Mouse (Mus musculus) spleen, adult 2 months (tissue): Measurements from ENCODE around the gene Ffar4. TPM values are rescaled to one million over a fixed set of nuclear protein-coding genes. Genes with fewer than 3 reads are reported as not detected.

Source experiments
- DNase-seq, 2 experiments: peaks; one replicate each; pipeline versions ENCODE4 v3.0.0 to v3.0.0-alpha.2; 2012 to 2021; ENCODE audit warnings: low spot score in 2 of 2, low read depth in 1 of 2
- H3K27ac ChIP-seq: fragments of 200-500 bp; 2 replicates; pipeline ENCODE4 v1.5.1; 2012; ENCODE audit warnings: low read length, inconsistent platforms; ENCODE audit not compliant: insufficient read depth
- H3K27me3 ChIP-seq: fragments of 200-500 bp; 2 replicates; pipeline ENCODE4 v1.6.1; 2012; ENCODE audit warnings: mild to moderate bottlenecking, moderate library complexity, low read length, inconsistent platforms; ENCODE audit not compliant: control insufficient read depth, insufficient read depth
- H3K36me3 ChIP-seq: fragments of 200-500 bp; 2 replicates; pipeline ENCODE4 v1.6.1; 2012; ENCODE audit warnings: mild to moderate bottlenecking, low read length, inconsistent platforms; ENCODE audit not compliant: control insufficient read depth, insufficient read depth
- H3K4me1 ChIP-seq: fragments of 200-500 bp; 2 replicates; pipeline ENCODE4 v1.6.1; 2011; ENCODE audit warnings: inconsistent platforms; ENCODE audit not compliant: control insufficient read depth, insufficient read depth, insufficient read length
- H3K4me3 ChIP-seq: fragments of 200-500 bp; 2 replicates; pipeline ENCODE4 v1.5.1; 2011; ENCODE audit warnings: mild to moderate bottlenecking, inconsistent platforms; ENCODE audit not compliant: insufficient read depth, insufficient read length; ENCODE audit errors: extremely low read depth
- CTCF ChIP-seq: fragments of 200-500 bp; IDR thresholded peaks from 2 replicates; pipeline ENCODE4 v1.5.1; 2011; ENCODE audit warnings: mild to moderate bottlenecking, inconsistent platforms; ENCODE audit not compliant: insufficient read depth, insufficient read length, insufficient replicate concordance; ENCODE audit errors: extremely low read depth
- POLR2A ChIP-seq: fragments of 200-500 bp; IDR thresholded peaks from 2 replicates; pipeline ENCODE4 v1.6.1; 2011; ENCODE audit warnings: low read depth, low read length, inconsistent platforms
- WGBS: fragments of 180-500 bp; shearing (Covaris S2); methylation state at CpG from one replicate; pipeline ENCODE4 v1.1.7; 2018; 5-methylcytosine and 5-hydroxymethylcytosine counted together
- polyA plus RNA-seq: library from polyadenylated mRNA; depleted of rRNA; stranded (reverse); fragments of >200 nt; gene quantifications from 2 replicates; pipeline ENCODE4 v1.2.3, GENCODE M21; 2012; rRNA removed

The Ffar4 gene
- polyA plus RNA-seq, 1 experiment: 2.9 TPM

GRCm38 (mm10) chr19:38143540-38144271, 46.8 kb downstream of the Ffar4 start:
- Histone ChIP-seq H3K27ac (peak overlapping the region; percentile 64; the same call in 1 of the 2 replicates), H3K27me3 (no peaks in the 10 kb centered on the region), H3K36me3 (no peaks in the 10 kb centered on the region), H3K4me1 (peaks cover 6% of the 10 kb centered on the region; the same call in 1 of the 2 replicates), H3K4me3 (no peak overlapping the region)
- DNase-seq: peak in 1 of 2 experiments; percentile 22
- TF ChIP-seq POLR2A (no peak), CTCF (no peak)
- 15% methylated on average over 4 of the region's 4 CpGs for WGBS

GRCm38 (mm10) chr19:38156243-38156642, 59.4 kb downstream of the Ffar4 start:
- WGBS: 88% methylated on average over 1 of the region's 1 CpGs
- Histone ChIP-seq H3K27me3 (no peaks in the 10 kb centered on the region), H3K4me1 (no peaks in the 10 kb centered on the region), H3K27ac (no peak overlapping the region), H3K36me3 (no peaks in the 10 kb centered on the region), H3K4me3 (no peak overlapping the region)
- DNase-seq: no peak
- TF ChIP-seq CTCF (no peak), POLR2A (no peak)

GRCm38 (mm10) chr19:38161648-38162354, 64.9 kb downstream of the Ffar4 start:
- DNase-seq: no peak
- Histone ChIP-seq H3K4me1 (no peaks in the 10 kb centered on the region), H3K36me3 (no peaks in the 10 kb centered on the region), H3K4me3 (no peak overlapping the region), H3K27me3 (no peaks in the 10 kb centered on the region), H3K27ac (no peak overlapping the region)
- 85% methylated on average over 21 of the region's 21 CpGs for WGBS
- no peak for TF ChIP-seq POLR2A
- no peak for TF ChIP-seq CTCF

Other genes with a start within 250 kb of the Ffar4 start
- 10.6 and 11.7 TPM in 2 replicates for gene Myof, start 53.5 kb upstream of the Ffar4 start, polyA plus RNA-seq
- 0.94 and 1.2 TPM in 2 replicates for gene Cep55, start 42.1 kb upstream of the Ffar4 start, polyA plus RNA-seq
- gene Rbp4, start 28.2 kb downstream of the Ffar4 start, polyA plus RNA-seq: 1.1 and 1.2 TPM in 2 replicates
- not detected in 2 replicates for gene Pde6c, start 35.7 kb downstream of the Ffar4 start, polyA plus RNA-seq
- gene Fra10ac1, start 127.1 kb downstream of the Ffar4 start, polyA plus RNA-seq: 2.7 and 2.9 TPM in 2 replicates
- gene Lgi1, start 167.5 kb downstream of the Ffar4 start, polyA plus RNA-seq: 0.02 TPM in 2 replicates